Mouse (Mus musculus) B cell, adult 67 days (primary cell): ENCODE data around the gene H2-Eb1. TPM values are rescaled to one million over a fixed set of nuclear protein-coding genes. Genes with fewer than 3 reads are reported as not detected.

Experiments
- total RNA-seq, 2 experiments: library from RNA; stranded (reverse); gene quantifications; 4 replicates each; pipeline ENCODE4 v1.2.4; 2023

The H2-Eb1 gene
- total RNA-seq = 1,000 to 10,000 TPM; 3,437 to 3,484 TPM

DNA sequence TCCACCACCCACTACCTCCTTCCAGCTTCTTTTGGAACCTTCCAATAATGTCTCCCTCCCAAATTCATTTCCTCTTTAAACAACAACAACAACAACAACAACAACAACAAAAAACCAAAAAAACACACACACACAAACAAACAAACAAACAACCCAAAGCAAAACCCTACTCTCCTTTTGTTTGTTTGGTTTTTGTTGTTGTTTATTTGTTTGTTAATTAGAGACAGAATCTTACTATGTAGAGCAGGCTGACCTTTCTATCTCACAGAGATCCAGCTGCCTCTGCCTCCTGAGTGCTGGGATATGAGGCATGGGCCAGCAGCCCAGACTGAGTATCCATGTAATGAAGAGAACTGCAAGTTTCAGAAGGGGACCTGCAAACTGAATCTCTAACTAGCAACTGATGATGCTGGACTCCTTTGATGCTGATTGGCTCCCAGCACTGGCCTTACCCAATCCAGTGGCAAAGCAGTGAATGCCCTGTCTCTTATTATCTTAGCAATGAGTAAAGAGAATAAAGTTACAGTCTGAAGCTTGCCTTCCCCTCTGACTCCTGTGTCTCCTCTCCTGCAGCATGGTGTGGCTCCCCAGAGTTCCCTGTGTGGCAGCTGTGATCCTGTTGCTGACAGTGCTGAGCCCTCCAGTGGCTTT, at the start of gene H2-Eb1:
Gene H2-Eb1, plus strand, starts transcription at position 488 of the 651 bp plus-strand sequence.

DNA sequence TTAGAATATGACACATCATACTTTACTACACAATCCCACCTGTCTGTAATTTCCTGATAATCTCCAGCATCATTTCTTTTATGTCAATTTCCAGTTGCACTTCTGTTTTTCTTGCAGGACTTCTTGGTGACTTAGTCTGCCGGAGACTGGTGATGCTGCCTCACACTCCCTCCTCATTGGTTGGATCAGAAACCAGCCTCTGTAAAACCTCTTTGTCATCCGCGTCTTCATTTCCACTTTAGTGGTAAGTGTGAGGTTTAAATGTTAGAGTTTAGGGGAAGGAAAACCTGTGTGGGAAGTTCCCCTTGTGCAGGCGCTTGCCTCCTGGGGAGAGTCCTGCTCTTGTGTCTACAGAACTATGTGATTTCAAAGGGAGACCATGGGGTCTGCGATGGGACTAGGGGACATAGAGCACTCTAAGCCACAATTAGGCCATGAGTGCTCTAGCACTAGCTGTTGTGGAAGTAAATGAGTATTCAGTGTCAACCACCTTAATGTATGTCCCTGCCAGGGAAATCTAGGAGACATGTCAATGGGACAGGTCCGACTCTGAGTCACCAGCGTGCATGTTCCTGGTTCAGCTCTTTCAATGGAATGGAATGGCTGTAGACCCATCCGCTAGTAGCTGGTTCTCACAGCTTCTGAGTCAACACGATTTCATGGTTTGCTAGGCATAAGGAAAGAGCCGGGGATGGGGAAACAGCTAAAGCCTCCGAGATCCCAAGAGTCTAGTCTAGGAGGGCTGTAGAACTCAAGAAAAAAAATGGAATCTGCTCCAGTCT, 47.9 kb upstream of the H2-Eb1 start, which contains the start of gene H2-Ab1:
Gene H2-Ab1, plus strand, starts transcription at position 96 of the 782 bp plus-strand sequence.

DNA sequence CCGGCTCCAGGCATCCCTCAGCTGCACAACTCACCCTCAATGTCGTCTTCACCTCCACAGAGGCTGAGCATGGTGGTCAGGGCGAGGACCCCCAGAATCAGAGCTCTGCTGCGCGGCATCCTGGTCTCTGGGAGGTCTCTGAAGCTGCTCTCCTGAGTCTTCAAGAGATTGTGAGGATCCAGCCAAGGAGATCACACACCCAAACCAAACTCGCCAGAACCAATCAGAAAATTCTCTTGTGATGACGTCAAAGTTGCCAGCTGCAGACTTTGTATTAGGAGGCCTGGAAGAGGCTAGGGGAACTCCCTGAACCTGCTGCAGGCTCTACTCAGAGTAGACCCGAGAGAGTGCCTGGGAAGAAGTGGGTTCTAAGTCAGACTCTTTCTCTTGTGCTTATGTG, 18.0 kb upstream of the H2-Eb1 start, which contains the start of gene H2-Aa:
Gene H2-Aa, minus strand, starts transcription at position 176 of the 400 bp plus-strand sequence.

DNA sequence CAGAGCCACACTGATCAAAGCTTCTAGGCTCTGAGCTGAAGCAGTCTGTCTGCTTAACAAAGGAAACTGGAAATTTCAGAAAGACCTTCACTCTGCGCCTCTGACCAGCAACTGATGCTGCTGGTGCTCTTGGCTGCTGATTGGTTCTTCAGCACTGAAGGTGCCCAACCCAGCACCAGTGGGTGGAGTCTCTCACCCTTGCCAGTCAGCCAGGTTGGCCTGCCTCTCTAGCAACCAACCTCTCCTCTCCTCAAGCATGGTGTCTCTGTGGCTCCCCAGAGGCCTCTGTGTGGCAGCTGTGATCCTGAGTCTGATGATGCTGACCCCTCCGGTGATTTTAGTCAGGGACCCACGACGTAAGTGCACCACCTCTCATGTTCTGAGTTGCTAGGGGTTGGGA, 19.8 kb downstream of the H2-Eb1 start, which contains the start of gene H2-Eb2:
Gene H2-Eb2, plus strand, starts transcription at position 230 of the 400 bp plus-strand sequence.

DNA sequence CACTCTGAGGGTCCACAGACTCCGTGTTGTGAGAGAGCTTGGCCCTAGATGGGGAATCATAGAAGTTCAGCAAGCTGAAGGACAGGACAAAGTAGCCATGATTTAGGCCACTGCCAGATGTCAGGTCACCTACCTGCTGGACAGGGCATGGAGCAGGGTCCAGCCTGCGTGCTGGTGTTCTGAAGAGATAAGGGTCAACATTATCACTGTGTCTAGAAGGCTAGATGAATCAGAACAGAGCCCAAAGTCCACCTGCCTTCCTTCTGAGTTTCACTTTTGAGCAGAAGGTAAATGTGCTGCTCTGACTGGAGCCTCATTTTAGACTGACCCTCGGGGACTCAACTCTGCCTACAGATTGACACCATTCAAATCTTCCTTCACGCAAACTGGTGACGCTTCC, 48.9 kb downstream of the H2-Eb1 start, which contains the start of gene Btnl2:
Gene Btnl2, plus strand, starts transcription at position 284 of the 400 bp plus-strand sequence.

Other genes starting within 250 kb of the H2-Eb1 start
- gene H2-Oa, start 213.5 kb upstream of the H2-Eb1 start, total RNA-seq = 100 to 1,000 TPM; 208 to 232 TPM
- gene H2-DMa, start 186.3 kb upstream of the H2-Eb1 start, total RNA-seq = 100 to 1,000 TPM; 579 to 585 TPM
- gene Brd2, start 183.2 kb upstream of the H2-Eb1 start, total RNA-seq = 100 to 1,000 TPM; 526 to 537 TPM
- gene H2-DMb2, start 162.6 kb upstream of the H2-Eb1 start, total RNA-seq = 1,000 to 10,000 TPM; 1,421 to 1,463 TPM
- gene H2-DMb1, start 152.8 kb upstream of the H2-Eb1 start, total RNA-seq = 100 to 1,000 TPM; 605 to 615 TPM
- 100 to 1,000 TPM; 143 to 169 TPM for gene Tap1, start 118.3 kb upstream of the H2-Eb1 start, total RNA-seq
- gene Psmb9, start 118.1 kb upstream of the H2-Eb1 start, total RNA-seq = 100 to 1,000 TPM in 1 of 2 experiments, 10 to 100 TPM in 1; 96.9 to 120 TPM
- gene Psmb8, start 108.1 kb upstream of the H2-Eb1 start, total RNA-seq = 100 to 1,000 TPM; 240 to 265 TPM
- gene Tap2, start 102.3 kb upstream of the H2-Eb1 start, total RNA-seq = 100 to 1,000 TPM; 125 to 140 TPM
- 1,000 to 10,000 TPM; 1,014 to 1,076 TPM for gene H2-Ob, start 67.0 kb upstream of the H2-Eb1 start, total RNA-seq
- gene H2-Ab1, start 48.2 kb upstream of the H2-Eb1 start, total RNA-seq = 1,000 to 10,000 TPM; 6,321 to 6,441 TPM
- gene H2-Aa, start 18.0 kb upstream of the H2-Eb1 start, total RNA-seq = 1,000 to 10,000 TPM; 4,632 to 4,642 TPM
- gene H2-Eb2, start 19.8 kb downstream of the H2-Eb1 start, total RNA-seq = 10 to 100 TPM; 33.6 to 48.0 TPM
- gene Btnl2, start 49.0 kb downstream of the H2-Eb1 start, total RNA-seq = 10 to 100 TPM in 1 of 2 experiments, 1 to 10 TPM in 1; 9.3 to 12.5 TPM
- 1 to 10 TPM; 2.7 to 4.5 TPM for gene Btnl1, start 71.3 kb downstream of the H2-Eb1 start, total RNA-seq
- 10 to 100 TPM; 14.3 to 15.6 TPM for gene BC051142, start 93.0 kb downstream of the H2-Eb1 start, total RNA-seq
- not detected for gene Btnl4, start 171.5 kb downstream of the H2-Eb1 start, total RNA-seq
- not detected for gene Btnl6, start 211.5 kb downstream of the H2-Eb1 start, total RNA-seq